Comparison of ENCODE assay signal across 10 mouse cellular contexts in the genomic region with DNA sequence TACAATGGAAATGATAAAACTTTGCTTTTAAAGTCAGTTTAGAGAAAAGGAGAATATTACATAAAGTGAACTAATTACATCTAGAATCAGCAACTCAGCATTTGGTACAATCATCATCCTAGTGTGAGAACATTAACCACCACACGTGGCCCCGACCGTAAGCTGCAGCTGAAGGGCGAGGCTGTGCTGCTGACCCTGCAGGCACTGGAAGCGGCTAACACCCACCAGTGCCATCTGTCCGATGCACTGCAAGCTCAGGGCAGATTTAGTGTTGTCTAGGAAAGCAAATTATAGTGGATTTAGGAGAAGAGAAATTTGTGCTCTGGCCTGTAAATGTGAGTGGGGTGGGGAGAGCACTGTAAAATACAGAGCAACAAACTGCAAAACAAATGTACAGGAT. TPM values are rescaled to one million over a fixed set of nuclear protein-coding genes. Genes with fewer than 3 reads are reported as not detected.
DNase-seq lines count a peak whose midpoint lies in the region; ATAC-seq and TF ChIP-seq lines count a peak whose summit lies in the region.
"Had no signal": no experiment of that assay in that cellular context is flagged by ENCODE, and none has a peak within 500 bp of the region (broad histone marks: within the 10 kb centered on the region; RNA-seq: fewer than 3 reads in every experiment).

No protein-coding gene starts in this region.

- no peak for ATAC-seq in forebrain, embryonic 15.5 days (replicated peaks)
- no peak for ATAC-seq in forebrain, embryonic 16.5 days
- ATAC-seq in hindbrain, embryonic 14.5 days (ENCODE audit: low FRiP score): no peak

- peaks cover 51% of the 10 kb centered on the region for H3K36me3 ChIP-seq in forebrain, embryonic 15.5 days
- peaks cover 10% of the 10 kb centered on the region for H3K36me3 ChIP-seq in forebrain, embryonic 16.5 days (ENCODE audit: control insufficient read depth, insufficient read depth)
- peaks cover 86% of the 10 kb centered on the region for H3K36me3 ChIP-seq in hindbrain, embryonic 14.5 days (replicated peaks; ENCODE audit: control insufficient read depth, insufficient read depth)

- TF ChIP-seq CTCF in bone marrow macrophage, adult 2 months (IDR thresholded peaks at IDR 0.05; ENCODE audit: low read depth, low read length): no peak

- no peak overlapping the region for H3K9ac ChIP-seq in forebrain, embryonic 15.5 days (replicated peaks)
- no peak overlapping the region for H3K9ac ChIP-seq in forebrain, embryonic 16.5 days (replicated peaks; ENCODE audit: low read depth, low read length)
- H3K9ac ChIP-seq in hindbrain, embryonic 14.5 days: no peak overlapping the region
- H3K9ac ChIP-seq: liver, embryonic 15.5 days; midbrain, embryonic 12.5 days had no signal

- peak overlapping the region; percentile 7; the same call in 1 of the 2 replicates for H3K27ac ChIP-seq in forebrain, embryonic 15.5 days (replicated peaks)
- H3K27ac ChIP-seq in forebrain, embryonic 16.5 days (ENCODE audit: low read length): no peak overlapping the region
- peak overlapping the region; percentile 94 for H3K27ac ChIP-seq in bone marrow macrophage, adult 2 months (ENCODE audit: insufficient read depth, low read depth, low read length)
- H3K27ac ChIP-seq in hindbrain, embryonic 14.5 days: no peak overlapping the region
- H3K27ac ChIP-seq: liver, embryonic 15.5 days; midbrain, embryonic 12.5 days had no signal

- H3K27me3 ChIP-seq in forebrain, embryonic 15.5 days: no peaks in the 10 kb centered on the region
- no peaks in the 10 kb centered on the region for H3K27me3 ChIP-seq in forebrain, embryonic 16.5 days (replicated peaks; ENCODE audit: control insufficient read depth, insufficient read depth, low read length)
- H3K27me3 ChIP-seq in hindbrain, embryonic 14.5 days (ENCODE audit: control insufficient read depth, insufficient read depth, low read length): no peaks in the 10 kb centered on the region
- H3K27me3 ChIP-seq: liver, embryonic 15.5 days; midbrain, embryonic 12.5 days had no signal

- H3K4me1 ChIP-seq in forebrain, embryonic 15.5 days: peaks cover 24% of the 10 kb centered on the region
- peaks cover 12% of the 10 kb centered on the region for H3K4me1 ChIP-seq in forebrain, embryonic 16.5 days (replicated peaks; ENCODE audit: control insufficient read depth, insufficient read depth, low read length)
- H3K4me1 ChIP-seq in bone marrow macrophage, adult 2 months (ENCODE audit: control insufficient read depth, insufficient read depth, low read length): peaks cover 59% of the 10 kb centered on the region
- peaks cover 13% of the 10 kb centered on the region for H3K4me1 ChIP-seq in hindbrain, embryonic 14.5 days (replicated peaks; ENCODE audit: control insufficient read depth, insufficient read depth, low read length)
- H3K4me1 ChIP-seq: midbrain, embryonic 12.5 days had no signal

- peak; percentile 26 to 29 for DNase-seq in kidney, postnatal 36 days
- DNase-seq in kidney, postnatal 14 days: no peak
- peak; percentile 64 to 71 for DNase-seq in cerebellum, postnatal 10 days
- DNase-seq in layer of hippocampus, postnatal 36 days: no peak
- no peak for DNase-seq in hindbrain, embryonic 14.5 days (ENCODE audit: low spot score)

- WGBS in forebrain, embryonic 15.5 days: 62% methylated on average over 6 of the region's 6 CpGs
- WGBS in forebrain, embryonic 16.5 days: 66% methylated on average over 6 of the region's 6 CpGs
- WGBS in hindbrain, embryonic 14.5 days: 82% methylated on average over 6 of the region's 6 CpGs

- no peak overlapping the region for H3K4me2 ChIP-seq in forebrain, embryonic 15.5 days (replicated peaks)
- no peak overlapping the region for H3K4me2 ChIP-seq in forebrain, embryonic 16.5 days (ENCODE audit: low read length)
- no peak overlapping the region for H3K4me2 ChIP-seq in hindbrain, embryonic 14.5 days (replicated peaks)
- H3K4me2 ChIP-seq: liver, embryonic 15.5 days; midbrain, embryonic 12.5 days had no signal

- no peak for TF ChIP-seq POLR2A in bone marrow macrophage, adult 2 months (IDR thresholded peaks at IDR 0.05; ENCODE audit: borderline replicate concordance, low read depth, low read length)

- H3K4me3 ChIP-seq in forebrain, embryonic 15.5 days: no peak overlapping the region
- H3K4me3 ChIP-seq in forebrain, embryonic 16.5 days (replicated peaks; ENCODE audit: low read length): no peak overlapping the region
- H3K4me3 ChIP-seq in bone marrow macrophage, adult 2 months (ENCODE audit: insufficient read depth, low read length): no peak overlapping the region
- H3K4me3 ChIP-seq in hindbrain, embryonic 14.5 days (replicated peaks; ENCODE audit: low read length): no peak overlapping the region
- H3K4me3 ChIP-seq: liver, embryonic 15.5 days; midbrain, embryonic 12.5 days had no signal

- no peaks in the 10 kb centered on the region for H3K9me3 ChIP-seq in forebrain, embryonic 15.5 days
- no peaks in the 10 kb centered on the region for H3K9me3 ChIP-seq in forebrain, embryonic 16.5 days (ENCODE audit: control insufficient read depth, low read length)
- no peaks in the 10 kb centered on the region for H3K9me3 ChIP-seq in hindbrain, embryonic 14.5 days (ENCODE audit: control insufficient read depth, low read length)
- H3K9me3 ChIP-seq: liver, embryonic 15.5 days; midbrain, embryonic 12.5 days had no signal

RNA-seq across cellular contexts. Expression of gene Cep95, which starts 31.2 kb away (rescaled TPM):
- 20.5 and 21.2 TPM in 2 replicates for polyA plus RNA-seq in forebrain, embryonic 15.5 days (2015; fragmentation: Nextera tagmentation; extraction: Ambion mirVana)
- polyA plus RNA-seq in forebrain, embryonic 16.5 days (2015; fragmentation: Nextera tagmentation; extraction: Ambion mirVana): 22.5 and 25.9 TPM in 2 replicates
- polyA plus RNA-seq in bone marrow macrophage, adult 2 months (2012; ENCODE audit: insufficient read depth, insufficient read length, missing spikeins): 24.4 and 26.6 TPM in 2 replicates
- 10 to 100 TPM; 10.4 to 14.9 TPM for total RNA-seq in layer of hippocampus, postnatal 36 days (2021)
- 10.8 and 11.4 TPM in 2 replicates for polyA plus RNA-seq in hindbrain, embryonic 14.5 days (2014; fragmentation: Nextera tagmentation; extraction: Ambion mirVana)

RNA-seq across cellular contexts. Expression of gene Ddx5, which starts 31.3 kb away (rescaled TPM):
- polyA plus RNA-seq in forebrain, embryonic 15.5 days (2015; fragmentation: Nextera tagmentation; extraction: Ambion mirVana): 512 and 520 TPM in 2 replicates
- polyA plus RNA-seq in forebrain, embryonic 16.5 days (2015; fragmentation: Nextera tagmentation; extraction: Ambion mirVana): 520 and 566 TPM in 2 replicates
- 1,156 and 1,201 TPM in 2 replicates for polyA plus RNA-seq in bone marrow macrophage, adult 2 months (2012; ENCODE audit: insufficient read depth, insufficient read length, missing spikeins)
- total RNA-seq in layer of hippocampus, postnatal 36 days (2021): 100 to 1,000 TPM; 814 to 831 TPM
- polyA plus RNA-seq in hindbrain, embryonic 14.5 days (2014; fragmentation: Nextera tagmentation; extraction: Ambion mirVana): 417 and 429 TPM in 2 replicates

RNA-seq across cellular contexts. Expression of gene Polg2, which starts 40.9 kb away (rescaled TPM):
- 9.9 and 11.0 TPM in 2 replicates for polyA plus RNA-seq in forebrain, embryonic 15.5 days (2015; fragmentation: Nextera tagmentation; extraction: Ambion mirVana)
- polyA plus RNA-seq in forebrain, embryonic 16.5 days (2015; fragmentation: Nextera tagmentation; extraction: Ambion mirVana): 8.8 and 8.9 TPM in 2 replicates
- polyA plus RNA-seq in bone marrow macrophage, adult 2 months (2012; ENCODE audit: insufficient read depth, insufficient read length, missing spikeins): 8.9 and 11.4 TPM in 2 replicates
- total RNA-seq in layer of hippocampus, postnatal 36 days (2021): 1 to 10 TPM; 4.8 to 5.1 TPM
- 8.6 and 9.7 TPM in 2 replicates for polyA plus RNA-seq in hindbrain, embryonic 14.5 days (2014; fragmentation: Nextera tagmentation; extraction: Ambion mirVana)

Comparison
In these comparisons a context has a peak if more than half of its experiments do, and no peak if none do; other contexts are left out.
1. H3K27ac ChIP-seq: peak in forebrain, embryonic 15.5 days (single experiment) and bone marrow macrophage, adult 2 months (single experiment); none in forebrain, embryonic 16.5 days (single experiment) and hindbrain, embryonic 14.5 days (single experiment).
2. DNase-seq: peak in kidney, postnatal 36 days (2 of 2) and cerebellum, postnatal 10 days (2 of 2); none in kidney, postnatal 14 days (single experiment), layer of hippocampus, postnatal 36 days (0 of 2) and hindbrain, embryonic 14.5 days (single experiment).